Mouse (Mus musculus) mammary gland, adult 2 months (tissue): ENCODE measurements around the gene Cd209c. TPM values are rescaled to one million over a fixed set of nuclear protein-coding genes. Genes with fewer than 3 reads are reported as not detected.

Experiments
- polyA plus RNA-seq: library from polyadenylated mRNA; depleted of rRNA; stranded (reverse); fragments of >200 nt; gene quantifications from 2 replicates; pipeline ENCODE4 v1.2.3, GENCODE M21; 2012; ENCODE audit warnings: low replicate concordance; rRNA removed

Gene Cd209c
- 2.8 and 8.1 TPM in 2 replicates for polyA plus RNA-seq

GRCm38 (mm10) chr8:3954646-3955045, at the start of gene Cd209c:
TSS of gene Cd209c (minus strand) at chr8:3954746.

GRCm38 (mm10) chr8:3926744-3927143, 27.8 kb downstream of the Cd209c start, which contains the start of gene Cd209b:
TSS of gene Cd209b (minus strand) at chr8:3926844.

Other genes starting within 250 kb of the Cd209c start
- gene Clec4g, start 234.1 kb downstream of the Cd209c start, polyA plus RNA-seq, result 1.1 and 1.9 TPM in 2 replicates
- gene Cd209a, start 205.8 kb downstream of the Cd209c start, polyA plus RNA-seq, result 3.8 and 9.8 TPM in 2 replicates
- 0.25 and 1.7 TPM in 2 replicates for gene Cd209e, start 100.4 kb downstream of the Cd209c start, polyA plus RNA-seq
- 10.3 and 29.4 TPM in 2 replicates for gene Cd209d, start 76.2 kb downstream of the Cd209c start, polyA plus RNA-seq
- gene Cd209b, start 27.9 kb downstream of the Cd209c start, polyA plus RNA-seq, result 27.8 and 85.7 TPM in 2 replicates
- gene Cd209f, start 151.1 kb upstream of the Cd209c start, polyA plus RNA-seq, result 66.9 and 109 TPM in 2 replicates
- gene Cd209g, start 179.4 kb upstream of the Cd209c start, polyA plus RNA-seq, result 86.2 and 103 TPM in 2 replicates
- gene Evi5l, start 211.8 kb upstream of the Cd209c start, polyA plus RNA-seq, result 24.4 and 36.5 TPM in 2 replicates